Mouse (Mus musculus): ENCODE data around the gene Dnajc4. TPM values are rescaled to one million over a fixed set of nuclear protein-coding genes. Genes with fewer than 3 reads are reported as not detected.
"Not testable (repeated sequence)": the region's sequence is repeated elsewhere in the genome, so short reads cannot be mapped to it uniquely, and the experiment has no call there.

Dnajc4 gene
- total RNA-seq, 2 experiments from 2014 or later, result 28.2 to 28.9 TPM

GRCm38 (mm10) chr19:6994002-6994401 lies 1.6 kb upstream of the Dnajc4 start:
- H3K4me3 ChIP-seq, result no peak overlapping the region
- DNase-seq (ENCODE audit: extremely low spot score in 1 of 2, low spot score in 2 of 2), result no peak
- intact Hi-C loops (cut with DNase I), result no loop called here
- no peak for TF ChIP-seq CTCF (IDR thresholded peaks at IDR 0.05)
- H3K27ac ChIP-seq, result no peak overlapping the region

- Histone ChIP-seq H3K4me3 (peak overlapping the region; percentile 73), H3K27ac (no peak overlapping the region; the same call in 1 of the 2 replicates)
- no peak for DNase-seq (ENCODE audit: extremely low spot score in 1 of 2, low spot score in 2 of 2)
- intact Hi-C loops (cut with DNase I), result no loop called here
- TF ChIP-seq CTCF (IDR thresholded peaks at IDR 0.05), result no peak
Measured at GRCm38 (mm10) chr19:6993011-6993770, 819 bp upstream of the Dnajc4 start.

- intact Hi-C loops (cut with DNase I); H3K27ac ChIP-seq; H3K4me3 ChIP-seq; DNase-seq (ENCODE audit: extremely low spot score in 1 of 2, low spot score in 2 of 2): not testable (repeated sequence)
Measured at GRCm38 (mm10) chr19:6991166-6991565, 1.2 kb downstream of the Dnajc4 start.

DNA sequence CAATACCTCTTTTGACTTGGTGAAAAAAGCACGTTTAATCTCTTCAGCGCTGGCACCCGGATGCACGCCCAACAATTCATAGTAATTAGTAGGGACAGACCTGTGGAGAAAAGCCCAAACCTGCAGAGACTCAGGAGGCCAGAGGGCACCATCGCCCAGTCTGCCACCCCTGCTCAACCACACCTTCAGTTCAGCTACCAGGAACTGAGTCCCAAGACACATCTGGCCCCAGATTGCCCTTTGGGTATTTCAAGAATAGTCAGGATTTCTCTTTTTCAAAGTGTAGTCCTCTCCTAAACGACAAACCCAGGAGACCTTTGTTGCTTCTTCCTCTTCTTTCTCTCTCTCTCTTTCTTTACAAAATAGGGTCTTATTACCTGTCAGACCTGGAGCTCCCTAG lies 1.7 kb downstream of the Dnajc4 start:
- Histone ChIP-seq H3K4me3 (no peak overlapping the region), H3K27ac (no peak overlapping the region)
- intact Hi-C loops (cut with DNase I), result no loop called here
- TF ChIP-seq CTCF (IDR thresholded peaks at IDR 0.05), result no peak
- no peak for DNase-seq (ENCODE audit: extremely low spot score in 1 of 2, low spot score in 2 of 2)

- Histone ChIP-seq H3K27ac (no peak overlapping the region), H3K4me3 (no peak overlapping the region)
- no peak for TF ChIP-seq CTCF (IDR thresholded peaks at IDR 0.05)
- no peak for DNase-seq (ENCODE audit: extremely low spot score in 1 of 2, low spot score in 2 of 2)
- intact Hi-C loops (cut with DNase I), result no loop called here
Measured at GRCm38 (mm10) chr19:6989251-6989650, 3.1 kb downstream of the Dnajc4 start.

GRCm38 (mm10) chr19:6987904-6988285 lies 4.5 kb downstream of the Dnajc4 start:
- Histone ChIP-seq H3K27ac (peak overlapping the region; percentile 97), H3K4me3 (peak overlapping the region; percentile 78)
- TF ChIP-seq CTCF (IDR thresholded peaks at IDR 0.05), result no peak
- DNase-seq (ENCODE audit: extremely low spot score in 1 of 2, low spot score in 2 of 2), result no peak
- intact Hi-C loops (cut with DNase I), result no loop called here

- no peak for TF ChIP-seq CTCF (IDR thresholded peaks at IDR 0.05)
- intact Hi-C loops (cut with DNase I), result no loop called here
- DNase-seq (ENCODE audit: extremely low spot score in 1 of 2, low spot score in 2 of 2), result peak; percentile 62 to 65
- H3K4me3 ChIP-seq, result peak within 1 kb of the TSS; percentile 78
- peak within 1 kb of the TSS; percentile 97 for H3K27ac ChIP-seq
Measured at GRCm38 (mm10) chr19:6987061-6987903, 5.1 kb downstream of the Dnajc4 start, which contains the start of gene Vegfb. Vegfb (minus strand) TSS chr19:6987651.

DNA sequence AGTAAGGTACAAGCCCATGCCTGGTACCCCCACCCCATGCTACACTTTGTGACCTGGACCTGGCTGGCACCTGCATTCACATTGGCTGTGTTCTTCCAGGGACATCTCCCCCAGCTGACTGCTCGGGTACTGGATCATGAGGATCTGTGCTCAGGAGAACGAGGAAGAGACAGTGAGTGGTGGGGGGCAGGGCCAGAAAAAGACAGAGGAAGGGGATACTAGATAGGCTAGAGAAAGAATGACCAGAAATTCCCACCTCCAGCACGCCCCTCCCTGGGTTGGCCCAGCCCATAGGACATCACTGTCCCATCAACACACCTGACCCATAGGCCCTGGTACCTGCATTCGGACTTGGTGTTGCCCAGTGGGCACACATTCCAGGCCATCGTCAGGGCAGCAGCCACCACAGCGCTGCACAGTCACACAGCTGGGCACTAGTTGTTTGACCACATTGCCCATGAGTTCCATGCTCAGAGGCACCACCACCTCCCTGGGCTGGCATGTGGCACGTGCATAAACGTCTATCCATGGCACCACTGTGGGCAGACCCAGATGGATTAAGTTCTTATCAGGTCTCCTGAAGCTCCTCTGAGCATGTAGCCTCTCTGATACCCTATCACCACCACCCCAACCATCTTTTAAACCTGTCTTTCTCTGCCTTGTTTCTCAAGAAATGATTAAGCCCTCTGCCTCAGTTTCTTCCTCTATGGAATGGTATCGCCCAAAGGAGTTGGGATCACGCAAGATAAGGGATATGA lies 6.2 kb downstream of the Dnajc4 start:
- DNase-seq (ENCODE audit: extremely low spot score in 1 of 2, low spot score in 2 of 2), result no peak
- Histone ChIP-seq H3K27ac (peak overlapping the region; percentile 97), H3K4me3 (peak overlapping the region; percentile 78)
- TF ChIP-seq CTCF (IDR thresholded peaks at IDR 0.05), result no peak
- intact Hi-C loops (cut with DNase I), result no loop called here

GRCm38 (mm10) chr19:6985300-6985699 lies 7.1 kb downstream of the Dnajc4 start:
- Histone ChIP-seq H3K27ac (no peak overlapping the region), H3K4me3 (no peak overlapping the region)
- no peak for TF ChIP-seq CTCF (IDR thresholded peaks at IDR 0.05)
- intact Hi-C loops (cut with DNase I), result no loop called here
- DNase-seq (ENCODE audit: extremely low spot score in 1 of 2, low spot score in 2 of 2), result no peak

DNA sequence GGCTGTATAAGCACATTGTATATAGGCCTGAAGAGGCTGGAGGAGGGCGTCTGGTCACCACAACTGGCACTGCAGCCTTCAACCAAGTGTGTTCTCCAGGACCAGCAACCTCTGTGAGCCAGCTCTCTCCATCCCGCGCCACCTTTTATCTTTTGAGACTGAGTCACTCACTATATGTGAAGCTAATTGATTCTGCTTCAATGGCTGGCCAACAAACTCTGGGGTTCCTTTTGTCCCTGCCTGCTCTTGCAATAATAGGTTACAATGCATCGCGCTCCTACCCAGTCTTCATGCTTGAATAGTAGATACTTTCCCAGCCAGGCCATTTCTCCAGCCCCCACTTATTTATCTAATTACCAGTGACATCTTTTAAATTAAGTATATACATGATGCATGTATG lies 8.8 kb downstream of the Dnajc4 start:
- intact Hi-C loops (cut with DNase I), result no loop called here
- DNase-seq (ENCODE audit: extremely low spot score in 1 of 2, low spot score in 2 of 2), result no peak

DNA sequence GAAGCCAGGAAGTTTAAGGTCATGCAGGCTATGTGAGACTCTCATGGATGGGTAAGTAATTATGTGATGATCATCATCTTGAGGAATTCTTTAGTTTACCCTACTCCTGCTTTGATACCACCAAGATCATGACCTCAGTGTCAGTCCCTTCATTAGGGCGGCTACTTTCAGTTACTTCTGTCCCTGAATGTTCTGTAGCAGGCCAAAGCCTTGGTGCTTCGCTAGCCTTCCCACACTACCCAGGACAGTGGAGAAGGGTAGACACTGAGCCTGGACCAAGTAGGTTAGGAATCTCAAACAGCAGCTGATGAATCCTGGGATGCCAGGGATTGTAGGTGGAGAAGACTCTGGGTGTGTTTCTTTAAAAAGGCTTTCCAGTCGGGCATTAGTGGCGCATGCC lies 10.9 kb downstream of the Dnajc4 start:
- TF ChIP-seq CTCF (IDR thresholded peaks at IDR 0.05), result no peak
- Histone ChIP-seq H3K4me3 (no peak overlapping the region), H3K27ac (no peak overlapping the region; the same call in 1 of the 2 replicates)
- DNase-seq (ENCODE audit: extremely low spot score in 1 of 2, low spot score in 2 of 2), result no peak
- intact Hi-C loops (cut with DNase I), result no loop called here

More for the DNA sequence above, 8.8 kb downstream of the Dnajc4 start:
- Histone ChIP-seq H3K27ac (no peak overlapping the region), H3K4me3 (no peak overlapping the region)
- no peak for TF ChIP-seq CTCF (IDR thresholded peaks at IDR 0.05)

Data from left cerebral cortex, adult 2 months (tissue).